Mouse (Mus musculus): ENCODE measurements at regions not wholly inside any gene's neighbourhood (a gene's known extent, or its start where the extent isn't known, plus 50 kb on each side); places are given as distances from the start of the nearest gene placed in this dataset.

GRCm38 (mm10) chr3:150752787-150753186, 684.9 kb upstream of the Adgrl4 start:
- ATAC-seq (replicated peaks; ENCODE audit: poor library complexity): no peak

- no peak for ATAC-seq (replicated peaks; ENCODE audit: poor library complexity)
Observed at GRCm38 (mm10) chr3:150759854-150760253, 677.8 kb upstream of the Adgrl4 start.

- ATAC-seq (replicated peaks; ENCODE audit: poor library complexity): no peak
Observed at GRCm38 (mm10) chr3:150784576-150784975, 653.1 kb upstream of the Adgrl4 start.

GRCm38 (mm10) chr3:150817807-150818206, 619.9 kb upstream of the Adgrl4 start:
- ATAC-seq (replicated peaks; ENCODE audit: poor library complexity): no peak

- no peak for ATAC-seq (replicated peaks; ENCODE audit: poor library complexity)
Observed at GRCm38 (mm10) chr3:150819369-150819768, 618.3 kb upstream of the Adgrl4 start.

GRCm38 (mm10) chr3:150820039-150820438, 617.6 kb upstream of the Adgrl4 start:
- no peak for ATAC-seq (replicated peaks; ENCODE audit: poor library complexity)

- ATAC-seq (replicated peaks; ENCODE audit: poor library complexity): no peak
Observed at GRCm38 (mm10) chr3:150846029-150846428, 591.7 kb upstream of the Adgrl4 start.

- no peak for ATAC-seq (replicated peaks; ENCODE audit: poor library complexity)
Observed at GRCm38 (mm10) chr3:150852107-150852506, 585.6 kb upstream of the Adgrl4 start.

- ATAC-seq (replicated peaks; ENCODE audit: poor library complexity): no peak
Observed at GRCm38 (mm10) chr3:150896668-150897067, 541.0 kb upstream of the Adgrl4 start.

GRCm38 (mm10) chr3:150910091-150910490, 527.6 kb upstream of the Adgrl4 start:
- ATAC-seq (replicated peaks; ENCODE audit: poor library complexity): no peak

- no peak for ATAC-seq (replicated peaks; ENCODE audit: poor library complexity)
Observed at GRCm38 (mm10) chr3:150954897-150955296, 482.8 kb upstream of the Adgrl4 start.

- ATAC-seq (replicated peaks; ENCODE audit: poor library complexity): no peak
Observed at GRCm38 (mm10) chr3:150999652-151000051, 438.0 kb upstream of the Adgrl4 start.

GRCm38 (mm10) chr3:151000217-151000616, 437.5 kb upstream of the Adgrl4 start:
- no peak for ATAC-seq (replicated peaks; ENCODE audit: poor library complexity)

GRCm38 (mm10) chr3:151001881-151002412, 435.7 kb upstream of the Adgrl4 start:
- peak; percentile 73 for ATAC-seq (replicated peaks; ENCODE audit: poor library complexity)

- no peak for ATAC-seq (replicated peaks; ENCODE audit: poor library complexity)
Observed at GRCm38 (mm10) chr3:151003524-151003923, 434.2 kb upstream of the Adgrl4 start.

- no peak for ATAC-seq (replicated peaks; ENCODE audit: poor library complexity)
Observed at GRCm38 (mm10) chr3:151003990-151004389, 433.7 kb upstream of the Adgrl4 start.

GRCm38 (mm10) chr3:151020014-151020413, 417.7 kb upstream of the Adgrl4 start:
- ATAC-seq (replicated peaks; ENCODE audit: poor library complexity): no peak

- ATAC-seq (replicated peaks; ENCODE audit: poor library complexity): no peak
Observed at GRCm38 (mm10) chr3:151057491-151057890, 380.2 kb upstream of the Adgrl4 start.

GRCm38 (mm10) chr3:151072322-151072721, 365.4 kb upstream of the Adgrl4 start:
- peak; percentile 54; the same call in 1 of the 2 replicates for ATAC-seq (replicated peaks; ENCODE audit: poor library complexity)

- ATAC-seq (replicated peaks; ENCODE audit: poor library complexity): no peak
Observed at GRCm38 (mm10) chr3:151116831-151117230, 320.9 kb upstream of the Adgrl4 start.

GRCm38 (mm10) chr3:151117583-151118041, 320.1 kb upstream of the Adgrl4 start:
- ATAC-seq (replicated peaks; ENCODE audit: poor library complexity): no peak

GRCm38 (mm10) chr3:151124131-151124530, 313.6 kb upstream of the Adgrl4 start:
- ATAC-seq (replicated peaks; ENCODE audit: poor library complexity): no peak

GRCm38 (mm10) chr3:151146889-151147288, 290.8 kb upstream of the Adgrl4 start:
- no peak for ATAC-seq (replicated peaks; ENCODE audit: poor library complexity)
